Mouse (Mus musculus): ENCODE results near the gene Gm38100.
A peak's percentile ranks its signal among the peaks of the same experiment; 100 is the strongest.

The Gm38100 gene

GRCm38 (mm10) chr1:175920029-175920428 is at the start of gene Gm38100:
Gene Gm38100, plus strand, starts transcription at chr1:175920329.
- Histone ChIP-seq H3K9me3 (ENCODE audit: low read length) (no peaks in the 10 kb centered on the region), H3K4me3 (replicated peaks; ENCODE audit: low read length) (0 out of 2 replicates have a peak within 1 kb of the TSS, but pooled peaks have one; percentile 13), H3K4me1 (replicated peaks; ENCODE audit: low read depth, low read length) (no peaks in the 10 kb centered on the region), H3K27me3 (ENCODE audit: insufficient read depth, low read length) (peaks cover 9% of the 10 kb centered on the region; the same call in 1 of the 2 replicates), H3K36me3 (ENCODE audit: insufficient read depth, low read length) (no peaks in the 10 kb centered on the region)
- no peak for TF ChIP-seq NANOG (IDR thresholded peaks at IDR 0.05; ENCODE audit: borderline replicate concordance, low read length)
- TF ChIP-seq POU5F1 (IDR thresholded peaks at IDR 0.05; ENCODE audit: borderline replicate concordance, low read length) = no peak
- TF ChIP-seq CTCF (conservative IDR thresholded peaks at IDR 0.05; ENCODE audit: low read length) = no peak

- no peak for TF ChIP-seq POU5F1 (IDR thresholded peaks at IDR 0.05; ENCODE audit: borderline replicate concordance, low read length)
- TF ChIP-seq CTCF (conservative IDR thresholded peaks at IDR 0.05; ENCODE audit: low read length) = no peak
- Histone ChIP-seq H3K9me3 (ENCODE audit: low read length) (no peaks in the 10 kb centered on the region), H3K27me3 (ENCODE audit: insufficient read depth, low read length) (no peaks in the 10 kb centered on the region), H3K4me1 (replicated peaks; ENCODE audit: low read depth, low read length) (no peaks in the 10 kb centered on the region; the same call in none of the 2 replicates), H3K4me3 (replicated peaks; ENCODE audit: low read length) (no peak overlapping the region), H3K36me3 (ENCODE audit: insufficient read depth, low read length) (no peaks in the 10 kb centered on the region)
These were observed 49.4 kb upstream of the Gm38100 start for GRCm38 (mm10) chr1:175870716-175871115.

- H3K36me3 ChIP-seq (ENCODE audit: insufficient read depth, low read length) = no peaks in the 10 kb centered on the region
- no peaks in the 10 kb centered on the region for H3K27me3 ChIP-seq (ENCODE audit: insufficient read depth, low read length)
These were observed 47.9 kb upstream of the Gm38100 start for GRCm38 (mm10) chr1:175872028-175872816.

DNA sequence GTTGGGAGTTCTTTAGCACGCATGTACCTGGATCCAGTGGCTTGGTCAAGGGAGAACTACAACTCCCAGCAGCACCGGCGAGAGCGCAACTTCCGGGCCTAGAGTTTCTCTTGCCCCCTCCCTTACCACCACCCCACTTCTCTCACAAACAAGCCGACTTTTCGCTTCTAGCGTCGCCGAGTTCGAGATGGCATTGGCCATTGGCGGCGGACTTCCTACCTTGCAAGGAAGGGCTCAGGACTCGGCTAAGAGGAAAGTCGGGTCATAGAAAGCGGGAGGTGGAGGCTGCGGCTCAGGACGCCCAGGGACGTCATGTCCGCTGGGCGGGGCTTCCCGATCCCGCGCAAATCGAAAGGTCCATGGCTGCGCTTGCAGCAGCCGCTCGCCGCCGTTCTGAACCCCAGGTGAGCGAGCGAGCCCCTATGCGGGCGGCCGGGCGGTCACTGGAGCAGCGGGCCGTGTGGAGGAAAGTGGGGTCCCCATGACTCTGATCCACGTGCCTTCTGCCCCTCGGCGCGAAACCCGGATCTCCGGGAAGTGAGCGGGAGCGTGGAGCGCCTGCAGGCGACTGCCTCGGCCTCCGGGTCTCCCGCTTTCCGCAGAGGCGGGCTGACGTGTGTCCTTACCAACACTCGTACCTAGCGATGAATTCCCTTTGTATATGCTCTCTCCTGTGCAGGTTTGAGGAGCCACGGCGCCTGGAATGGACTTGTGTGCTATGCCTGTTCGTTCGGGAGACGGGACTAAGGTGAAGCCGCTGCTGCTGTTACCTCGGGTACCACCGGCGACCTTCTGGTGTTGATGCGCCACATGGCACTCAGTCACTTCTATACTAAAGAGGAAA is 39.5 kb upstream of the Gm38100 start, which contains the start of gene Exo1:
Gene Exo1 (plus strand): TSS at position 129 of the 844 bp plus-strand sequence.
- Histone ChIP-seq H3K4me3 (replicated peaks; ENCODE audit: low read length) (peak within 1 kb of the TSS; percentile 90), H3K9me3 (ENCODE audit: low read length) (peaks cover 50% of the 10 kb centered on the region)
- TF ChIP-seq NANOG (IDR thresholded peaks at IDR 0.05; ENCODE audit: borderline replicate concordance, low read length) (no peak), CTCF (conservative IDR thresholded peaks at IDR 0.05; ENCODE audit: low read length) (no peak), POU5F1 (IDR thresholded peaks at IDR 0.05; ENCODE audit: borderline replicate concordance, low read length) (no peak)

More at GRCm38 (mm10) chr1:175872028-175872816, 47.9 kb upstream of the Gm38100 start:
- Histone ChIP-seq H3K4me1 (replicated peaks; ENCODE audit: low read depth, low read length) (no peaks in the 10 kb centered on the region; the same call in 1 of the 2 replicates), H3K4me3 (replicated peaks; ENCODE audit: low read length) (no peak overlapping the region), H3K9me3 (ENCODE audit: low read length) (no peaks in the 10 kb centered on the region)
- no peak for TF ChIP-seq POU5F1 (IDR thresholded peaks at IDR 0.05; ENCODE audit: borderline replicate concordance, low read length)
- TF ChIP-seq NANOG (IDR thresholded peaks at IDR 0.05; ENCODE audit: borderline replicate concordance, low read length) = no peak
- TF ChIP-seq CTCF (conservative IDR thresholded peaks at IDR 0.05; ENCODE audit: low read length) = no peak

GRCm38 (mm10) chr1:175883398-175883797 is 36.7 kb upstream of the Gm38100 start:
- Histone ChIP-seq H3K27me3 (ENCODE audit: insufficient read depth, low read length) (no peaks in the 10 kb centered on the region), H3K4me3 (replicated peaks; ENCODE audit: low read length) (no peak overlapping the region), H3K36me3 (ENCODE audit: insufficient read depth, low read length) (peaks cover 68% of the 10 kb centered on the region), H3K9me3 (ENCODE audit: low read length) (peaks cover 51% of the 10 kb centered on the region), H3K4me1 (replicated peaks; ENCODE audit: low read depth, low read length) (peaks cover 7% of the 10 kb centered on the region; the same call in 1 of the 2 replicates)
- TF ChIP-seq CTCF (conservative IDR thresholded peaks at IDR 0.05; ENCODE audit: low read length) (no peak), NANOG (IDR thresholded peaks at IDR 0.05; ENCODE audit: borderline replicate concordance, low read length) (no peak), POU5F1 (IDR thresholded peaks at IDR 0.05; ENCODE audit: borderline replicate concordance, low read length) (no peak)

More for the DNA sequence above, 39.5 kb upstream of the Gm38100 start, which contains the start of gene Exo1:
- Histone ChIP-seq H3K27me3 (ENCODE audit: insufficient read depth, low read length) (no peaks in the 10 kb centered on the region), H3K36me3 (ENCODE audit: insufficient read depth, low read length) (peaks cover 43% of the 10 kb centered on the region), H3K4me1 (replicated peaks; ENCODE audit: low read depth, low read length) (peaks cover 7% of the 10 kb centered on the region; the same call in 1 of the 2 replicates)

DNA sequence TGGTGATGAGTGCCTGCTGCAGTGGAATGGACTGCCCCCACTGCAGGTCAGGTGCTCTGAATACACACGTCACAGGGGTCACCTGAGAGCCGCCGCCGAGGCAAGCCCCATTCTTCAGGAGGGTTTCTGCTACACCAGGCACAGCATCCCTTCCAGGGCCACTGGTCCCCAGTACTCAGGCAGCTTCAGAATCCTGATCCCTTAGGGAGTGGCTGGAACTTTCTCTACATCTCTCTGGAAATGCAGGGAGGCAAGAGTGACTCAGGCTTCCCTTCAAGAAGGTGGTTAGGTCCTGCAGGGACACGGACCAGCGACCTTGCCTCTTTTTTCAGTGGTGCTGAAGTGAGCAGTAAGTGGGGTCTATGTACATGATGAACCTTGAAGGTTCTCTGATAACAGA is 26.9 kb upstream of the Gm38100 start:
- no peak for TF ChIP-seq POU5F1 (IDR thresholded peaks at IDR 0.05; ENCODE audit: borderline replicate concordance, low read length)
- TF ChIP-seq NANOG (IDR thresholded peaks at IDR 0.05; ENCODE audit: borderline replicate concordance, low read length) = no peak
- no peak for TF ChIP-seq CTCF (conservative IDR thresholded peaks at IDR 0.05; ENCODE audit: low read length)
- Histone ChIP-seq H3K4me1 (replicated peaks; ENCODE audit: low read depth, low read length) (no peaks in the 10 kb centered on the region), H3K9me3 (ENCODE audit: low read length) (peaks cover 15% of the 10 kb centered on the region), H3K4me3 (replicated peaks; ENCODE audit: low read length) (no peak overlapping the region), H3K36me3 (ENCODE audit: insufficient read depth, low read length) (peaks cover 82% of the 10 kb centered on the region), H3K27me3 (ENCODE audit: insufficient read depth, low read length) (no peaks in the 10 kb centered on the region)

GRCm38 (mm10) chr1:175893726-175894125 is 26.4 kb upstream of the Gm38100 start:
- H3K9me3 ChIP-seq (ENCODE audit: low read length) = peaks cover 15% of the 10 kb centered on the region

GRCm38 (mm10) chr1:175911207-175911606 is 8.9 kb upstream of the Gm38100 start:
- Histone ChIP-seq H3K9me3 (ENCODE audit: low read length) (no peaks in the 10 kb centered on the region), H3K36me3 (ENCODE audit: insufficient read depth, low read length) (peaks cover 46% of the 10 kb centered on the region), H3K4me1 (replicated peaks; ENCODE audit: low read depth, low read length) (peaks cover 9% of the 10 kb centered on the region), H3K27me3 (ENCODE audit: insufficient read depth, low read length) (no peaks in the 10 kb centered on the region), H3K4me3 (replicated peaks; ENCODE audit: low read length) (no peak overlapping the region)
- TF ChIP-seq POU5F1 (IDR thresholded peaks at IDR 0.05; ENCODE audit: borderline replicate concordance, low read length) = no peak
- TF ChIP-seq NANOG (IDR thresholded peaks at IDR 0.05; ENCODE audit: borderline replicate concordance, low read length) = no peak
- no peak for TF ChIP-seq CTCF (conservative IDR thresholded peaks at IDR 0.05; ENCODE audit: low read length)

More at GRCm38 (mm10) chr1:175893726-175894125, 26.4 kb upstream of the Gm38100 start:
- H3K27me3 ChIP-seq (ENCODE audit: insufficient read depth, low read length) = no peaks in the 10 kb centered on the region
- no peaks in the 10 kb centered on the region for H3K4me1 ChIP-seq (replicated peaks; ENCODE audit: low read depth, low read length)
- H3K36me3 ChIP-seq (ENCODE audit: insufficient read depth, low read length) = peaks cover 82% of the 10 kb centered on the region
- TF ChIP-seq POU5F1 (IDR thresholded peaks at IDR 0.05; ENCODE audit: borderline replicate concordance, low read length) = no peak
- no peak for TF ChIP-seq CTCF (conservative IDR thresholded peaks at IDR 0.05; ENCODE audit: low read length)
- no peak for TF ChIP-seq NANOG (IDR thresholded peaks at IDR 0.05; ENCODE audit: borderline replicate concordance, low read length)
- H3K4me3 ChIP-seq (replicated peaks; ENCODE audit: low read length) = no peak overlapping the region
